Mouse (Mus musculus) neural tube, embryonic 15.5 days (tissue): ENCODE results near the gene Slc48a1. TPM values are rescaled to one million over a fixed set of nuclear protein-coding genes. Genes with fewer than 3 reads are reported as not detected.

Experiments
- ATAC-seq: fragments of 200-750 bp; cut with Nextera tagmentation; 2 replicates; pipeline ENCODE4 v1.8.0; 2017; ENCODE audit warnings: mild to moderate bottlenecking, moderate TSS enrichment, moderate library complexity; ENCODE audit not compliant: low FRiP score
- H3K27ac ChIP-seq: fragments of 300-500 bp; sonication (generic); replicated peaks from 2 replicates; pipeline ENCODE4 v1.5.1; 2015; ENCODE audit warnings: mild to moderate bottlenecking, inconsistent platforms
- H3K27me3 ChIP-seq: fragments of 300-500 bp; sonication (generic); replicated peaks from 2 replicates; pipeline ENCODE4 v1.6.1; 2015; ENCODE audit warnings: inconsistent platforms
- H3K36me3 ChIP-seq: fragments of 300-500 bp; sonication (generic); 2 replicates; pipeline ENCODE4 v1.6.1; 2015; ENCODE audit warnings: inconsistent platforms
- H3K4me1 ChIP-seq: fragments of 300-500 bp; sonication (generic); 2 replicates; pipeline ENCODE4 v1.6.1; 2015; ENCODE audit warnings: inconsistent platforms
- H3K4me2 ChIP-seq: fragments of 300-500 bp; sonication (generic); 2 replicates; pipeline ENCODE4 v1.6.1; 2015; ENCODE audit warnings: inconsistent platforms, mild to moderate bottlenecking, moderate library complexity
- H3K4me3 ChIP-seq: fragments of 300-500 bp; sonication (generic); replicated peaks from 2 replicates; pipeline ENCODE4 v1.5.1; 2015; ENCODE audit warnings: mild to moderate bottlenecking, inconsistent platforms
- H3K9ac ChIP-seq: fragments of 300-500 bp; sonication (generic); replicated peaks from 2 replicates; pipeline ENCODE4 v1.6.1; 2015; ENCODE audit warnings: mild to moderate bottlenecking, inconsistent platforms
- H3K9me3 ChIP-seq: fragments of 300-500 bp; sonication (generic); replicated peaks from 2 replicates; pipeline ENCODE4 v1.6.1; 2016; ENCODE audit warnings: inconsistent platforms
- WGBS: fragments of 180-500 bp; shearing (Covaris S2); methylation state at CpG from one replicate; pipeline ENCODE4 v1.1.7; 2015; ENCODE audit warnings: mixed read lengths; 5-methylcytosine and 5-hydroxymethylcytosine counted together
- polyA plus RNA-seq: library from polyadenylated mRNA; unstranded; fragments of >200 nt; fragmentation: Nextera tagmentation; extraction: Ambion mirVana; gene quantifications from 2 replicates; pipeline ENCODE4 v1.2.1, GENCODE M21; 2015

Gene Slc48a1
- polyA plus RNA-seq, 1 experiment from 2014 or later: 101 TPM

DNA sequence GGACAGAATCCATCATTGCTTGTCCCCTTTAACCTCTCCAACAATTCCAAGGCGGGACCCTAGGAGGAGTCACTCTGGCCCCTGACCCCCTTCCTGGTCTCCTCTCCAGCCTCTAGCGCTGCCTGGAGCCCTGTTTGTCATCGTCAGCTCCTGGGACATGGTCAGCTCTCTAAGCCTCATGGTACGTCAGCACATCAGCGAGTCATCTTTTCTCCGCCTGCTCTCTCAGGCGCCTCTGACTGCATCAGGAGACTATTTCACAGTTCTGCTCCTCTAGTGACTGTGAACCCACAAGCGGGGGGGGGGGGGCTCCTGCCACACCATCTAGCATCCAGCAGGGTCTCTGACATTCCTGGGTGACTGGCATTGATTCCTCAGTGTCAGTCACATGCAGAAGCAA, 23.0 kb upstream of the Slc48a1 start:
- Histone ChIP-seq H3K4me1 (peaks cover 15% of the 10 kb centered on the region), H3K4me2 (no peak overlapping the region), H3K27me3 (no peaks in the 10 kb centered on the region), H3K9me3 (no peaks in the 10 kb centered on the region), H3K36me3 (peaks cover 21% of the 10 kb centered on the region), H3K27ac (no peak overlapping the region), H3K4me3 (no peak overlapping the region), H3K9ac (no peak overlapping the region)
- 53% methylated on average over 8 of the region's 8 CpGs for WGBS
- no peak for ATAC-seq

DNA sequence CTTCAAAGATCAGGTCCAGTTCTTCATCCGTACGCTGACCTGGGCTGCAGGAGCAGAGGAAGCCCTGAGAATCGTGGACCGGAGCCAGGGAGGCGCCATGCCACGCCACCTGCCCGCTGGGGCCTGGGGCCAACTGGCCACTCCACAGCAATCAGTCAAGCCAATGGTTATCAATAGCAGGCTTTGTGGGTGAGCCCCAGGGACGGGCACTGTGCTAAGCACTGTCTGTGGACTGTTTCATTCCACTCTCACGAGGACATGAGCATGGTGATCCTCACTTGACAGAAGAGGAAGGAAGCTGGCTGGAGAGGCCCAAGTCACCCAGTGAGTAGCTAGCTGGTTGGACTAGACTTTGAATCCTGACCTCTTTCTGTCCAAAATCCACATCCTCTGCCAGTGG, 18.3 kb upstream of the Slc48a1 start:
- H3K4me3 ChIP-seq: no peak overlapping the region
- H3K27ac ChIP-seq: no peak overlapping the region
- ATAC-seq: no peak
- H3K9me3 ChIP-seq: no peaks in the 10 kb centered on the region
- H3K4me2 ChIP-seq: no peak overlapping the region
- H3K4me1 ChIP-seq: peaks cover 23% of the 10 kb centered on the region
- 82% methylated on average over 9 of the region's 9 CpGs for WGBS
- peaks cover 24% of the 10 kb centered on the region for H3K36me3 ChIP-seq
- H3K27me3 ChIP-seq: no peaks in the 10 kb centered on the region
- no peak overlapping the region for H3K9ac ChIP-seq

DNA sequence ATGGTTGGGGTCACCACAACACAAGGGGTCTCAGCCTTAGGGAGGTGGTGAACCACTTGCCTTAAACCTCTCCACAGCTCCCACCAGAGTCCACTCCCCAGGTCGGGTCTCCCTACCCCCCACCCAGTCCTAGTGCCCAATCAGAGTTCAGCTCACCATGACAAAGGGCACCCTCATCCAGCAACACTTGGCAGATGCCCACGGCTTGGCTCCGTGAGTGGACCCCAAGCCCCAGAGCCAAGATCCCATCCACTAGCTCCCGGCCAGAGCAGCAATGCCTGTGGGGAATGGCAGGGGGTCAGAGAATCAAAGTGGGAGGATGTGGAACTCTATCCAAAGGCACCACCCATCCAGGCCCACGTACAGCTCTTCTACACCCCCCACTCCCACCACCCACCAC, 17.4 kb upstream of the Slc48a1 start:
- Histone ChIP-seq H3K36me3 (peaks cover 24% of the 10 kb centered on the region), H3K9ac (no peak overlapping the region), H3K4me2 (no peak overlapping the region), H3K4me1 (peaks cover 17% of the 10 kb centered on the region), H3K4me3 (no peak overlapping the region), H3K9me3 (no peaks in the 10 kb centered on the region), H3K27ac (no peak overlapping the region), H3K27me3 (no peaks in the 10 kb centered on the region)
- 63% methylated on average over 5 of the region's 5 CpGs for WGBS
- no peak for ATAC-seq

DNA sequence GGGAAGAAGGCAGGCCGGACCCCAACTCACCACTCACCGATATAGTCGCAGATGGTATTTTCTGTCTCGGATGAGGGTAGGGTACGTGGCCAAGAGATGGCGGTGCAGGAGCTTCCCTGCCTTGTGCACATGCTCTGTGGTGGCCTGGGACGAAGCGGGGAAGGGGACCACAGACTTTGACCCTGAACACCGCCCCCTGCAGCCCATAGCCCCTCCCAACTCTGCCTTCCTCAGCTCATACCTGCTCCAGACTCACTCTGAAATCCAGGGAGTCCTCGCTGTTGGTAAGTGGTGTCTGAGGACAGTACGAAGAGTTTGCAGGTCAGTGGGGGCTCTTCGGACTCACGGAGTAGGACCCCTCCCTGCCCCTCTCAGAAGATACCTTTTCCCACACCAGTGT, 16.9 kb upstream of the Slc48a1 start:
- ATAC-seq: no peak
- no peak overlapping the region for H3K27ac ChIP-seq
- no peaks in the 10 kb centered on the region for H3K9me3 ChIP-seq
- H3K4me2 ChIP-seq: no peak overlapping the region
- no peak overlapping the region for H3K9ac ChIP-seq
- H3K36me3 ChIP-seq: peaks cover 24% of the 10 kb centered on the region
- WGBS: 55% methylated on average over 13 of the region's 13 CpGs
- peaks cover 20% of the 10 kb centered on the region for H3K4me1 ChIP-seq
- no peak overlapping the region for H3K4me3 ChIP-seq
- H3K27me3 ChIP-seq: no peaks in the 10 kb centered on the region

DNA sequence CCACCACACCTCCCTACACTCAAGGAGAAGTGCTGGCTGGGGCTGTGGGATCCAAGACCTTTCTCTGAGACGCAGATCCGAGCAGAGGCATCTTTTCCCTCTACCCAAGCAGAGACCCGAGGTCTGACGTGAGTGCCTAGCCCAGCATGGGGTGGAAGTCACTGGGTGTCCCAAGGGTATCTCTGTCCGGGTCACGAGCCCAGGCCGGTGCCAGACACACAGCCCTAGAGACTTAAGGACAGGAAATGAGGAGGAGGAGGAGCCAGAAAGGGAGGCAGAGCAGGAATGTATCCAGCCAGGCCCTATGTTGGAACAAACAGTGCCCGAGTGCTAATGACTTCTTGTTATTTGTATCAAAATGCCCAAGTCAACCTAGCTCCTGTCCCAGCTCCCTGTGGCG, 15.6 kb upstream of the Slc48a1 start:
- H3K4me3 ChIP-seq: no peak overlapping the region
- peaks cover 21% of the 10 kb centered on the region for H3K36me3 ChIP-seq
- H3K9ac ChIP-seq: no peak overlapping the region
- H3K4me2 ChIP-seq: no peak overlapping the region
- no peak overlapping the region for H3K27ac ChIP-seq
- no peak for ATAC-seq
- no peaks in the 10 kb centered on the region for H3K9me3 ChIP-seq
- H3K4me1 ChIP-seq: peaks cover 33% of the 10 kb centered on the region
- 76% methylated on average over 9 of the region's 9 CpGs for WGBS
- no peaks in the 10 kb centered on the region; the same call in 1 of the 2 replicates for H3K27me3 ChIP-seq

DNA sequence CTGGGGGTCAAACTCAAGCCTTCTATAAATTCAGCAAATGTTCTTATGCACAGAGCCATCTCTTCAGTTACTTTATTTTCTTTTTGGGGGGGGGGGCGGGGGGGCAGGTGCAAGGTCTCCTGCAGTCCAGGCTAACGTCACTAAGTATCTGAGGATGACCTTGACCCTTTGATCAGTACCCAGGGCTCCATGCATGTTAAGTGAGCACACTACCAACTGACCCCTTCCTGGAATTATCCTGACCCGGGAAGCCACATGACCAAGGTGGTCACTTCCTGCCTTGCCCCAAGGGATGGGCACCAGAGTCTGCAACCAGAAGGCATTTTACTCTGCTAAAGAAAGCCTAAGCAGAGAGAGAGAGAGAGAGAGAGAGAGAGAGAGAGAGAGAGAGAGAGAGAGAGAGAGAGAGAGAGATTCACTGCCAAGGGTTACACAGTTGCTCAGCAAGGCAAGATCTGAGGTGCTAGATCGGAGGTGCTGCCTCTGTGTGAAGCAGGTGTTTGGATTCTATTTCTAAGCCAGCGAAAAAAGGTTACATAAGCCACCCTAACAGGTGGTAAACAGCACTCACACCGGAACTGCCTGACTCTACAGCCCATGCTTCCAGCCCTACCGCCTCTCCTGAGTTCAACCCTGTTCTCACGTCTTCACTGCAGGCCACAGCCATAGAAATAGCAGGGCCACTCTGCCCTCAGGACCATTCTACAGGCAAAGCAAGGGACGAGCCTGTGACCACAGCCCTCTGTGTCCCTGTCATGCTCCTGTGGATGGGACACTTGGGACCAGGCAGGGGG, 14.9 kb upstream of the Slc48a1 start:
- Histone ChIP-seq H3K4me2 (no peak overlapping the region), H3K27ac (no peak overlapping the region), H3K9me3 (no peaks in the 10 kb centered on the region), H3K9ac (no peak overlapping the region), H3K4me1 (peaks cover 41% of the 10 kb centered on the region), H3K27me3 (no peaks in the 10 kb centered on the region; the same call in 1 of the 2 replicates), H3K4me3 (no peak overlapping the region), H3K36me3 (peaks cover 15% of the 10 kb centered on the region; the same call in 1 of the 2 replicates)
- 60% methylated on average over 9 of the region's 9 CpGs for WGBS
- ATAC-seq: no peak

DNA sequence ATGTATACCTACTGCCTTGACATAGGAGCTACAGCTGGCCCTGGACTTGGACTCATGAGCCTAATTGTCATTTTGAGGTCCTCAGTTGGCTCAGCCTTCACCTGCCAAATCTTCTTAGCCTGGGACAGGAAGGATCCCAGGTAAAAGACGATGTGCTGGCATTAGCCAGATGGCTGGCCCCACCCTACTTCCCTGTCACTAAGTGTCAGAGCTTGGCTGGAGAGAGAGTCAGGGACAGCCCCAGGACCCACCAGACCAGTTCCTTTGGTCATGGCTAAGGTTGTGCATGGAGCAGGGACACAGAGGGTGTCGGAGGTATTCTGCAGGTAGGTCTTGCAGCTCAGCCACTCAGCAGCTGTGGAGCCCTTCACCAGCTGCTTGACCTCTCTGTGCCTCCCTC, 13.8 kb upstream of the Slc48a1 start:
- no peak for ATAC-seq
- Histone ChIP-seq H3K9me3 (no peaks in the 10 kb centered on the region), H3K36me3 (peaks cover 7% of the 10 kb centered on the region; the same call in 1 of the 2 replicates), H3K4me2 (no peak overlapping the region), H3K27me3 (peaks cover 3% of the 10 kb centered on the region), H3K9ac (no peak overlapping the region), H3K27ac (no peak overlapping the region), H3K4me1 (peaks cover 45% of the 10 kb centered on the region), H3K4me3 (no peak overlapping the region)
- WGBS: 83% methylated on average over 2 of the region's 2 CpGs

DNA sequence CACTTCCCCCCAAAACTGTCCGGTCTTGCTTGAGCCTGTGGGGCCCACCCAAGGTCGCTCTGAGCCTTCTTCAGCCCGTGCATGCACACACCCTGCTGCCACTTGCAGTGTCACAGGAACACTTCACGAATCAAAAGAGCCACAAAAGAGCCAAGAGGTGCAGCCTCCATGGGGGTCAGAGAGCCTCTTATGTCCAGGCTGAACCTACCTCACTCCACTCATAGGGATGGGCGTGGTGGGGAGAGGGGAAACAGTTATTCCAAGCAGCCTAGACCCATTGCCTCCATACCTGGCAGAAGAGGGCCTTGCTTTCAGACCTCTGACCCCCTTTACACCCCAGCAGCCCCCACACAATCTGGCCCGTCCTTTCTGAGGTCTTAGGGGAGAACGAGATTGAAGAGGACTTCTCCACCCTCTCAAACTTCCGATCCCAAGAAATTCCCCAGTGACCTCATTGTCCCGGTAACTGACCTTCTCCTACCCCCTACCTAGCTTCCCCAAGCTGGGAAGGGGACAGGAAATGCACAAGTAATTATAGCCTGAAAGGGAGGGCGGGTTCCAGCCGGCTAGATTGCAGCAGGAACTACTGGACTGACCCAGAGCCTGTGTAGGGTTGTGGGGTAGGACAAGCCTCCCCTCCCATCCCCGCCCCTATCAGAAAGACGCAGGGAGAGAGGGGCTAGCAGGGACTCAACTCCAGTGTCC, 13.1 kb upstream of the Slc48a1 start:
- 33% methylated on average over 13 of the region's 13 CpGs for WGBS
- peak overlapping the region; percentile 60; the same call in 1 of the 2 replicates for H3K27ac ChIP-seq
- no peak for ATAC-seq
- H3K4me3 ChIP-seq: peak overlapping the region; percentile 17; the same call in 1 of the 2 replicates
- no peaks in the 10 kb centered on the region for H3K9me3 ChIP-seq
- 0 out of 2 replicates have a peak, but pooled peaks cover 4% of the 10 kb centered on the region for H3K36me3 ChIP-seq
- H3K9ac ChIP-seq: no peak overlapping the region
- peak overlapping the region; percentile 90 for H3K4me2 ChIP-seq
- peaks cover 10% of the 10 kb centered on the region for H3K27me3 ChIP-seq
- H3K4me1 ChIP-seq: peaks cover 45% of the 10 kb centered on the region

DNA sequence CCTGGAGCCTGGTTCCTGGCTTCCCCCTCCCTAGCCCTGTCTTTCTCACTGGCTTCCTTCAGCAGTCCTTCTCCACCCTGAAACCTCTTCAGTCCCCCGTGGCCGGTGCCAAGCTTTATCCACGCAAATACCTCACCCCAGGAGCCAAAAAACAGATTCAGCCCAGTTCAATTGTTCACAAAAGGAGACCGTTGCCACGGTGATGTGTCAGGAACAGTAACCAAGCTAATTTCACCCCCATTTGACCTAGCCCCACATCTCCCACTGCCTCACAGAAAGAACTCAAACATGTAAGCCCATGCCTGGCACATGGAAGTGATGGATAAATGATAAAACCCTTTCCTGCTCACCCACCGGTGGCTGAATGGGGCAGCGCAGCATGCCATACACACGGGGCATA, 12.1 kb upstream of the Slc48a1 start:
- Histone ChIP-seq H3K9ac (peak overlapping the region; percentile 46), H3K4me3 (peak overlapping the region; percentile 46), H3K27ac (peak overlapping the region; percentile 72), H3K27me3 (peaks cover 11% of the 10 kb centered on the region), H3K9me3 (no peaks in the 10 kb centered on the region), H3K36me3 (no peaks in the 10 kb centered on the region), H3K4me1 (peaks cover 45% of the 10 kb centered on the region), H3K4me2 (peak overlapping the region; percentile 90)
- 5% methylated on average over 8 of the region's 8 CpGs for WGBS
- peak; percentile 35; the same call in 1 of the 2 replicates for ATAC-seq

DNA sequence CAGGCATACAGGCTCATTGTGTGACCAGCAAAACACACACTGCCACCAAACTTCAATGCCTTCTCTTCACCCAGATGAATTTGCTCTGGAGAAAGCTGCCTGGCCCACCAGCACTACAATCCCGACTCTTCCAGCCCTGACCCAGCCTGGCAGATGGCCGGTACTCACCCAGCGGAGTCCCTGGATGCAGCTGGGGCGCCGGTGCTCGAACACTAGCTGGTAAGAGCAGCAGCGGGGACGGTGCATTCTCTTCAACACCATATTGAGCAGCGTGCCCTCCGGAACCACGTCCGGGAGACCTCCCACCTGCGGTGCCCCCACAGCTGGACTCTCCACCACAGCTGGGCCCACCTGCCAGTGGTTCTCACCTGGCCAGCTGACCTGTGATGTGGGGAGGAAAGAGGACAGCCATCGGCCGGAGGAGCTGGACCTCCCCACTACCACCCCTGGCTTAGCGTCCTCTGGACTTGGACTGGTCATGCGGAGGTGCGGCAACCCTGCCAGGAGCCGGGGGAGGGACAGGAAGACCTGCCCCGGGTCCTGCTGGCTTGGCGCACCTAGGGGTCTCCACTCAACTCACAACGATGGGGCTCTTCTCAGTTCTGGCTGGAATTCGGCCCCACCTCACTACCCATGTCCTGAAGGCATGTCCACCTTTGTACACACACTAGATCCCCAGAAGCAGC, 11.6 kb upstream of the Slc48a1 start:
- Histone ChIP-seq H3K27ac (peak overlapping the region; percentile 72), H3K4me2 (peak overlapping the region; percentile 90), H3K9me3 (no peaks in the 10 kb centered on the region), H3K36me3 (no peaks in the 10 kb centered on the region), H3K27me3 (peaks cover 11% of the 10 kb centered on the region), H3K4me1 (peaks cover 45% of the 10 kb centered on the region), H3K9ac (peak overlapping the region; percentile 46), H3K4me3 (peak overlapping the region; percentile 46)
- ATAC-seq: 0 out of 2 replicates have a peak, but pooled peaks have one; percentile 9
- 6% methylated on average over 23 of the region's 23 CpGs for WGBS

DNA sequence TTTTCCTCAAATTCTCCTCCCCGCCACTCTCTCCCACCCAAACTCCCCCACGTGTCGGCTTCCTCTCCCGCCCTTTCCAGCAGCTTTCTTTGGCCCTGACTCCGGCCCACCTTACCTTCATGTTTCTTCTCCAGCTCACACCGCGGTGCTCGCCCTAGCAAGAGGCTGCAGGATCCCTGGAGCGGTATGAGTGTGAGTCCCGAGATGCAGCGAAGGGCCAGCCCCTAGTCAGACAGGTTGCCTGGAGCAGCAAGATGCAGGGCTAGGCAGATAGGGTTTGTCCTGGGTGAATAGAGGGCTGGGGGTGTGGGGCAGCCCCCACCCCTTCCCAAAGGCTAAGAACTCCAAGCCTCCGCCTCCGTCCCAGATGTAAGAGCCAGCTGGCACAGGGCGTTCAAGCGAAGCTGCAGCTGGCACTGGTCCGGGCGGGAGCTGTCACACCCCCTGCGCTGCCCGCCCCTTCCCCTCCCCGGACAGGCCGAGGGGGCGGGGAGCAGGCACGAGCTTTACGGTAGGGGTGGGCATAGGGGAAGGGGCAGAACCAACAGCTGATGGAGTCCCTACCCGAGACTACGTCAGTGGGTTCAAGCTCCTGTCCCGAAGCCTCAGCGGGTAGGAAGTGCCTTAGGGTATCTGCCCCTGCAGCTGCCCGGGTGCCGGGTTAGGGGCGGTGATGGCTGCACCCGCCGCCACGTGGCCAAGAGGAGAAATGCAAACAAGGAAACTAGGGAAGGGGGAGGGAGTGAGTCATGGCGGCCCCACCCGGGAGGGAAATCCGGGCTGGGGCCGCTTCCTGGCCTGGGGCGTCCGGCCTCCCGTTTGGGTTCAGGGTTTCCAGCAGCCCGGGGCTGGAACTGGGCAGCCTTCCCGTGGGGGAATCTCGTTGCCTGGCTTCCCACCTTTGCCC, 10.8 kb upstream of the Slc48a1 start, which contains the start of gene Rapgef3:
Rapgef3 (minus strand) TSS at position 693 of the 907 bp plus-strand sequence.
- peak within 1 kb of the TSS; percentile 46 for H3K4me3 ChIP-seq
- ATAC-seq: peak; percentile 80
- under 1% methylated on average over 44 of the region's 44 CpGs for whole genome bisulfite sequencing
- peak within 1 kb of the TSS; percentile 90 for H3K4me2 ChIP-seq
- H3K27me3 ChIP-seq: peaks cover 11% of the 10 kb centered on the region
- no peaks in the 10 kb centered on the region for H3K9me3 ChIP-seq
- H3K9ac ChIP-seq: peak within 1 kb of the TSS; percentile 46
- H3K27ac ChIP-seq: peak within 1 kb of the TSS; percentile 72
- H3K4me1 ChIP-seq: peaks cover 45% of the 10 kb centered on the region
- H3K36me3 ChIP-seq: no peaks in the 10 kb centered on the region
